Mouse (Mus musculus) spleen, adult 2 months (tissue): Measurements from ENCODE around the gene Zfp950.

Experiments
- CTCF ChIP-seq: fragments of 200-500 bp; IDR thresholded peaks from 2 replicates; pipeline ENCODE4 v1.5.1; 2011; ENCODE audit warnings: mild to moderate bottlenecking, inconsistent platforms; ENCODE audit not compliant: insufficient read depth, insufficient read length, insufficient replicate concordance; ENCODE audit errors: extremely low read depth
- POLR2A ChIP-seq: fragments of 200-500 bp; IDR thresholded peaks from 2 replicates; pipeline ENCODE4 v1.6.1; 2011; ENCODE audit warnings: low read depth, low read length, inconsistent platforms

DNA sequence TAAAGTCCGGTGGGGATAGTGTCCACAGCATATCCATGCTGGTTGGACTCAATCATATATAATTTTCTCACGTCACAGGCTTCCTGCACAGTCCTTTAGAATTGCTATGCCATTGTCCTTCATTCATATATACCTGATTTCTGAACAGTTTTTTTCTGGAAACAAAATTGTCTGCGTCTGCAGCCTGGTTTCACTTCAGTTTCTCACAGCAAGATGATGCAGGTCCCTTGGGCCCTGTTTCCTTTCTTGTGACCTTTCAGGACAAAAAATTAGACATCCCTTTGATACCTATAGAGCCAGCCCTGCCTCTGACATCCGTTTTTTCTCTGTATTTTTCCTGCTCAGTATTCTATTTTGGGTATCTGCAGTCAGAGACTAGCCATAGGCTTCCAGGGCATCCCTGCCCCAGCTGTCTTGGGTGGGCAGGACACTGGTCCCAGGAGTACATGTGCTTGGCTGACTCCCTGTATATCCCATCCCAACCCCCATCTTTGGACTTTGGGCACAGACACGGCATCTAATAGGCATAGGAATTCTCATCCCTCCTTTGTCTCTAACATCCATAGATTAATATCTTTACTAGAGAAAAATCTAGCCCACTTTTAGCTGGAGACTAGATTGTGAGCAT, 83.7 kb downstream of the Zfp950 start:
- TF ChIP-seq POLR2A = no peak
- TF ChIP-seq CTCF = no peak
